8 mouse cellular contexts compared by ENCODE assay signal in the genomic region with DNA sequence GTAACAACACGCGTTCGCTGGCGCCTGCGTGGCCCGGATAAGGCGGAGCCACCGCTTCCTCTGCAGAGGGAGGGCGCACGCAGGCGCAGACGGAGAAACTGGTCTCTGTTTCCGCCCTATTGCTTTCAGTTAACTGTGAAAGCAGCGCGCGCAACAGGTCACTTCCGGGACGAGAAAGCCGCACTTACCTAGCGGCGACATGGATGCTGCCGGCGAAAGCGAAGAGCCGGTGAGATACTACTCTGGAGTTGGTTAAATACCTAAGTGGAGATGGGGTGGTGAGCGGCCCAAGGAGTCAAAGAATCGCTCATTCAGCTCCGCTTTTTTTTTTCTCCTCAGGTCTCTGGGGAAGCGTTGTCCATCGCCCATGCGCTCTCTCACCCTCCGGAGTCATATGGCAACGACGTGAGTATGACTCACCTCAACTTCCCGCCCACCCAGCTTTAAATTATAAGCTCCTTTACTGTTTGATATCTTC. TPM values are rescaled to one million over a fixed set of nuclear protein-coding genes. Genes with fewer than 3 reads are reported as not detected.
DNase-seq lines count a peak whose midpoint lies in the region; ATAC-seq and TF ChIP-seq lines count a peak whose summit lies in the region.

TSS of gene Pbdc1 (plus strand) at position 142 of the 478 bp plus-strand sequence.

- H3K36me3 ChIP-seq in heart, embryonic 13.5 days, result peaks cover 22% of the 10 kb centered on the region
- H3K36me3 ChIP-seq in kidney, postnatal 0 days (ENCODE audit: insufficient read depth, low read length), result no peaks in the 10 kb centered on the region
- peaks cover 4% of the 10 kb centered on the region; the same call in 1 of the 2 replicates for H3K36me3 ChIP-seq in liver, adult 2 months (ENCODE audit: control insufficient read depth, insufficient read depth, low read length)

- no peaks in the 10 kb centered on the region for H3K9me3 ChIP-seq in heart, embryonic 13.5 days
- H3K9me3 ChIP-seq in kidney, postnatal 0 days (replicated peaks; ENCODE audit: low read length), result no peaks in the 10 kb centered on the region

- no peak within 1 kb of the TSS; the same call in 1 of the 2 replicates for H3K27ac ChIP-seq in brown adipose tissue, adult 24 weeks (replicated peaks; ENCODE audit: low read depth, low read length)
- peak within 1 kb of the TSS; percentile 40; the same call in 1 of the 2 replicates for H3K27ac ChIP-seq in heart, embryonic 13.5 days (replicated peaks)
- 0 out of 2 replicates have a peak within 1 kb of the TSS, but pooled peaks have one; percentile 31 for H3K27ac ChIP-seq in kidney, postnatal 0 days
- no peak within 1 kb of the TSS for H3K27ac ChIP-seq in liver, adult 2 months (replicated peaks; ENCODE audit: insufficient read depth, low read depth, low read length)

- H3K9ac ChIP-seq in heart, embryonic 13.5 days, result peak within 1 kb of the TSS; percentile 80
- H3K9ac ChIP-seq in kidney, postnatal 0 days (ENCODE audit: low read depth, low read length), result peak within 1 kb of the TSS; percentile 55; the same call in 1 of the 2 replicates
- H3K9ac ChIP-seq in liver, adult 2 months (ENCODE audit: low read depth, low read length), result peak within 1 kb of the TSS; percentile 4; the same call in 1 of the 2 replicates

- no peaks in the 10 kb centered on the region for H3K79me2 ChIP-seq in liver, adult 2 months (ENCODE audit: control insufficient read depth, insufficient read depth, low read length)

- DNase-seq in CD4-positive, CD25-positive, alpha-beta regulatory T cell, adult 2 months (ENCODE audit: low read depth, low spot score), result peak; percentile 94
- DNase-seq in kidney, postnatal 0 days (ENCODE audit: low spot score), result peak; percentile 94
- DNase-seq in liver, adult 2 months (ENCODE audit: extremely low read depth, low read depth, low spot score), result peak; percentile 78
- DNase-seq in spleen, postnatal 36 days (ENCODE audit: low spot score in 2 of 2), result peak; percentile 91 to 93

- WGBS in heart, embryonic 13.5 days, result under 1% methylated on average over 35 of the region's 35 CpGs
- WGBS in kidney, postnatal 0 days, result 5% methylated on average over 35 of the region's 35 CpGs
- WGBS in liver, adult 2 months, result 0% methylated on average over 35 of the region's 35 CpGs

- no peak for TF ChIP-seq POLR2A in liver, adult 2 months (IDR thresholded peaks at IDR 0.05; ENCODE audit: extremely low read depth, insufficient read depth, low read length)

- H3K4me3 ChIP-seq in brown adipose tissue, adult 24 weeks (ENCODE audit: insufficient read depth, low read depth, low read length), result peak within 1 kb of the TSS; percentile 80
- peak within 1 kb of the TSS; percentile 64 for H3K4me3 ChIP-seq in heart, embryonic 13.5 days
- H3K4me3 ChIP-seq in kidney, postnatal 0 days (replicated peaks; ENCODE audit: low read depth, low read length), result peak within 1 kb of the TSS; percentile 51
- peak within 1 kb of the TSS; percentile 61 for H3K4me3 ChIP-seq in liver, adult 2 months (ENCODE audit: insufficient read depth, low read depth, low read length)

- no peaks in the 10 kb centered on the region for H3K4me1 ChIP-seq in brown adipose tissue, adult 24 weeks (ENCODE audit: control insufficient read depth, insufficient read depth, insufficient read length, low read length)
- H3K4me1 ChIP-seq in heart, embryonic 13.5 days, result peaks cover 5% of the 10 kb centered on the region
- H3K4me1 ChIP-seq in kidney, postnatal 0 days (replicated peaks; ENCODE audit: insufficient read depth, low read length), result no peaks in the 10 kb centered on the region
- no peaks in the 10 kb centered on the region; the same call in 1 of the 2 replicates for H3K4me1 ChIP-seq in liver, adult 2 months (ENCODE audit: control insufficient read depth, insufficient read depth, low read length)

- TF ChIP-seq CTCF in kidney, postnatal 0 days (IDR thresholded peaks at IDR 0.05; ENCODE audit: low read depth), result no peak
- TF ChIP-seq CTCF in liver, adult 2 months (IDR thresholded peaks at IDR 0.05; ENCODE audit: low read depth, low read length), result no peak

- H3K4me2 ChIP-seq in heart, embryonic 13.5 days, result peak within 1 kb of the TSS; percentile 79
- H3K4me2 ChIP-seq in kidney, postnatal 0 days (ENCODE audit: low read length), result peak within 1 kb of the TSS; percentile 57

- H3K27me3 ChIP-seq in heart, embryonic 13.5 days (replicated peaks), result no peaks in the 10 kb centered on the region
- H3K27me3 ChIP-seq in kidney, postnatal 0 days (ENCODE audit: insufficient read depth, low read length), result no peaks in the 10 kb centered on the region
- H3K27me3 ChIP-seq in liver, adult 2 months (ENCODE audit: control insufficient read depth, insufficient read depth, low read length), result no peaks in the 10 kb centered on the region

- peak; percentile 100 for ATAC-seq in erythroid progenitor cell, adult 5-6 weeks (replicated peaks; ENCODE audit: low FRiP score, poor library complexity, severe bottlenecking)
- peak; percentile 73 for ATAC-seq in heart, embryonic 13.5 days (ENCODE audit: extremely low read depth, insufficient number of reproducible peaks, low FRiP score, low TSS enrichment)
- peak; percentile 98 for ATAC-seq in kidney, postnatal 0 days (replicated peaks; ENCODE audit: low FRiP score, low read depth)
- peak; percentile 98 for ATAC-seq in monocyte, adult 5-6 weeks (replicated peaks; ENCODE audit: insufficient number of reproducible peaks, low FRiP score, low TSS enrichment, poor library complexity, severe bottlenecking)

RNA-seq across cellular contexts. Expression of gene Pbdc1, which starts in this region (rescaled TPM):
- 11.9 and 16.7 TPM in 2 replicates for polyA plus RNA-seq in brown adipose tissue, adult 24 weeks (2012; ENCODE audit: insufficient read depth, insufficient read length, missing spikeins)
- 13.7 and 17.6 TPM in 2 replicates for total RNA-seq in erythroid progenitor cell, adult 5-6 weeks (2015; ENCODE audit: low replicate concordance)
- total RNA-seq in erythroid progenitor cell, adult 5-6 weeks (2017; ENCODE audit: low replicate concordance), result 17.3 and 21.6 TPM in 2 replicates
- polyA plus RNA-seq in heart, embryonic 13.5 days (2015; fragmentation: Nextera tagmentation; extraction: Ambion mirVana), result 35.9 and 43.6 TPM in 2 replicates
- polyA plus RNA-seq in kidney, postnatal 0 days (2015; fragmentation: Nextera tagmentation; extraction: Ambion mirVana), result 47.5 and 49.0 TPM in 2 replicates
- total RNA-seq in liver, adult 2 months (2014; rRNA removed), result 10.3 and 12.8 TPM in 2 replicates
- 6.0 and 6.6 TPM in 2 replicates for polyA plus RNA-seq in liver, adult 2 months (2012; rRNA removed)
- 23.2 to 38.8 TPM (median 27.1 TPM) in 3 replicates for total RNA-seq in monocyte, adult 5-6 weeks (2017)

Comparison
In these comparisons a context has a peak if more than half of its experiments do, and no peak if none do; other contexts are left out.
1. H3K27ac ChIP-seq: peak in heart, embryonic 13.5 days (single experiment) and kidney, postnatal 0 days (single experiment); none in brown adipose tissue, adult 24 weeks (single experiment) and liver, adult 2 months (single experiment).
2. H3K9ac ChIP-seq: peak in every context shown above with its lines; median percentile 80 in heart, embryonic 13.5 days; 55 in kidney, postnatal 0 days; 4 in liver, adult 2 months.
3. Peak in every context shown above with its lines, with median percentiles within 50 percentile points of each other: DNase-seq, H3K4me3 ChIP-seq and ATAC-seq.